In genomic region chr11:49253035-49253434, GRCm38 (mm10) we compare ENCODE assay signal across 24 mouse cellular contexts. TPM values are rescaled to one million over a fixed set of nuclear protein-coding genes. Genes with fewer than 3 reads are reported as not detected.
DNase-seq lines count a peak whose midpoint lies in the region; ATAC-seq and TF ChIP-seq lines count a peak whose summit lies in the region.
"Had no signal": no experiment of that assay in that cellular context is flagged by ENCODE, and none has a peak within 500 bp of the region (broad histone marks: within the 10 kb centered on the region; RNA-seq: fewer than 3 reads in every experiment).

No protein-coding gene starts in this region.

- intact Hi-C loops in heart, postnatal 25 days (cut with DNase I), result loop anchor here (5.0 kb wide), 1 partner anchor 381 kb away; the partner anchor contains the start of gene Irgm1

- no peaks in the 10 kb centered on the region for H3K27me3 ChIP-seq in heart, embryonic 15.5 days
- no peaks in the 10 kb centered on the region for H3K27me3 ChIP-seq in liver, embryonic 14.5 days (ENCODE audit: control insufficient read depth, insufficient read depth, low read length)
- H3K27me3 ChIP-seq in liver, embryonic 12.5 days (replicated peaks), result no peaks in the 10 kb centered on the region
- no peaks in the 10 kb centered on the region for H3K27me3 ChIP-seq in liver, postnatal 0 days (ENCODE audit: insufficient read depth, low read length)
- H3K27me3 ChIP-seq in forebrain, embryonic 13.5 days, result no peaks in the 10 kb centered on the region
- H3K27me3 ChIP-seq: forebrain, embryonic 12.5 days; limb, embryonic 13.5 days; Patski had no signal

- WGBS in heart, embryonic 15.5 days, result 79% methylated on average over 6 of the region's 6 CpGs
- WGBS in liver, embryonic 14.5 days (ENCODE audit: insufficient replicate concordance), result 77% methylated on average over 6 of the region's 6 CpGs
- 86% methylated on average over 6 of the region's 6 CpGs for WGBS in liver, embryonic 12.5 days (ENCODE audit: insufficient replicate concordance)
- 80% methylated on average over 6 of the region's 6 CpGs for WGBS in liver, postnatal 0 days (ENCODE audit: insufficient replicate concordance)
- 91% methylated on average over 6 of the region's 6 CpGs for WGBS in forebrain, embryonic 13.5 days

- H3K4me3 ChIP-seq in heart, embryonic 15.5 days, result peak overlapping the region; percentile 0; the same call in 1 of the 2 replicates
- H3K4me3 ChIP-seq in liver, embryonic 14.5 days (ENCODE audit: insufficient read depth in 1 of 2, low read depth in 2 of 2, low read length in 2 of 2), result no peak overlapping the region
- H3K4me3 ChIP-seq in liver, embryonic 12.5 days, result no peak overlapping the region
- peak overlapping the region; percentile 2; the same call in 1 of the 2 replicates for H3K4me3 ChIP-seq in bone marrow macrophage, adult 2 months (ENCODE audit: insufficient read depth, low read length)
- no peak overlapping the region for H3K4me3 ChIP-seq in liver, postnatal 0 days (ENCODE audit: low read depth, low read length)
- H3K4me3 ChIP-seq in forebrain, embryonic 13.5 days, result no peak overlapping the region
- H3K4me3 ChIP-seq: forebrain, embryonic 12.5 days; limb, embryonic 13.5 days had no signal

- TF ChIP-seq CTCF in liver, embryonic 14.5 days (IDR thresholded peaks at IDR 0.05; ENCODE audit: low read depth), result no peak
- TF ChIP-seq CTCF in bone marrow macrophage, adult 2 months (IDR thresholded peaks at IDR 0.05; ENCODE audit: low read depth, low read length), result no peak
- TF ChIP-seq CTCF in liver, postnatal 0 days (IDR thresholded peaks at IDR 0.05; ENCODE audit: low read depth), result no peak

- no peak for TF ChIP-seq POLR2A in bone marrow macrophage, adult 2 months (IDR thresholded peaks at IDR 0.05; ENCODE audit: borderline replicate concordance, low read depth, low read length)

- DNase-seq in heart, postnatal 25 days (ENCODE audit: low spot score), result no peak
- DNase-seq in liver, embryonic 14.5 days (ENCODE audit: low read depth in 3 of 3, low spot score in 3 of 3), result no peak
- DNase-seq in liver, postnatal 0 days, result no peak
- DNase-seq: cerebellum, postnatal 10 days; embryo, embryonic 11 days; gastrocnemius, postnatal 36 days; heart, postnatal 10 days; kidney, postnatal 4 days; right cerebral cortex, adult 18-20 months had no signal

- H3K9me3 ChIP-seq in heart, embryonic 15.5 days (replicated peaks), result no peaks in the 10 kb centered on the region
- no peaks in the 10 kb centered on the region for H3K9me3 ChIP-seq in liver, embryonic 14.5 days (ENCODE audit: control insufficient read depth, low read length)
- no peaks in the 10 kb centered on the region for H3K9me3 ChIP-seq in liver, embryonic 12.5 days (replicated peaks)
- no peaks in the 10 kb centered on the region for H3K9me3 ChIP-seq in liver, postnatal 0 days (ENCODE audit: low read length)
- no peaks in the 10 kb centered on the region for H3K9me3 ChIP-seq in forebrain, embryonic 13.5 days (replicated peaks)
- H3K9me3 ChIP-seq: forebrain, embryonic 12.5 days; limb, embryonic 13.5 days had no signal

- peaks cover 15% of the 10 kb centered on the region; the same call in 1 of the 2 replicates for H3K36me3 ChIP-seq in heart, embryonic 15.5 days
- peaks cover 25% of the 10 kb centered on the region for H3K36me3 ChIP-seq in liver, embryonic 14.5 days (replicated peaks; ENCODE audit: control insufficient read depth, insufficient read depth, low read depth)
- peaks cover 59% of the 10 kb centered on the region for H3K36me3 ChIP-seq in liver, embryonic 12.5 days
- peaks cover 53% of the 10 kb centered on the region for H3K36me3 ChIP-seq in liver, postnatal 0 days (replicated peaks; ENCODE audit: insufficient read depth, low read length)
- peaks cover 34% of the 10 kb centered on the region for H3K36me3 ChIP-seq in forebrain, embryonic 13.5 days (ENCODE audit: poor library complexity, severe bottlenecking)

- no peak overlapping the region for H3K9ac ChIP-seq in heart, embryonic 15.5 days
- H3K9ac ChIP-seq in liver, embryonic 14.5 days (replicated peaks), result no peak overlapping the region; the same call in 1 of the 2 replicates
- H3K9ac ChIP-seq in liver, embryonic 12.5 days, result no peak overlapping the region
- H3K9ac ChIP-seq in liver, postnatal 0 days (replicated peaks), result no peak overlapping the region
- no peak overlapping the region for H3K9ac ChIP-seq in forebrain, embryonic 13.5 days
- H3K9ac ChIP-seq: forebrain, embryonic 12.5 days; limb, embryonic 13.5 days had no signal

- no peak for TF ChIP-seq EP300 in liver, embryonic 14.5 days (IDR thresholded peaks at IDR 0.05; ENCODE audit: low read depth)
- no peak for TF ChIP-seq EP300 in liver, postnatal 0 days (IDR thresholded peaks at IDR 0.05; ENCODE audit: low read depth)

- H3K4me1 ChIP-seq in heart, embryonic 15.5 days (replicated peaks), result peaks cover 42% of the 10 kb centered on the region
- peaks cover 21 to 37% of the 10 kb centered on the region in 2 experiments for H3K4me1 ChIP-seq in liver, embryonic 14.5 days (replicated peaks; ENCODE audit: control insufficient read depth in 2 of 2, insufficient read depth in 2 of 2, low read length in 1 of 2)
- H3K4me1 ChIP-seq in liver, embryonic 12.5 days, result peaks cover 76% of the 10 kb centered on the region
- peaks cover 48% of the 10 kb centered on the region for H3K4me1 ChIP-seq in bone marrow macrophage, adult 2 months (ENCODE audit: control insufficient read depth, insufficient read depth, low read length)
- peaks cover 52% of the 10 kb centered on the region for H3K4me1 ChIP-seq in liver, postnatal 0 days (ENCODE audit: insufficient read depth)
- H3K4me1 ChIP-seq in forebrain, embryonic 13.5 days, result peaks cover 19% of the 10 kb centered on the region

- H3K27ac ChIP-seq in heart, embryonic 15.5 days, result no peak overlapping the region
- no peak overlapping the region for H3K27ac ChIP-seq in liver, embryonic 14.5 days
- H3K27ac ChIP-seq in liver, embryonic 12.5 days, result no peak overlapping the region
- peak overlapping the region; percentile 80 for H3K27ac ChIP-seq in bone marrow macrophage, adult 2 months (ENCODE audit: insufficient read depth, low read depth, low read length)
- H3K27ac ChIP-seq in liver, postnatal 0 days (ENCODE audit: low read depth), result no peak overlapping the region
- no peak overlapping the region for H3K27ac ChIP-seq in forebrain, embryonic 13.5 days
- H3K27ac ChIP-seq: forebrain, embryonic 12.5 days; limb, embryonic 13.5 days had no signal

- ATAC-seq in heart, embryonic 15.5 days (replicated peaks; ENCODE audit: insufficient number of reproducible peaks, insufficient read depth, low FRiP score, low read depth), result no peak
- no peak for ATAC-seq in liver, embryonic 14.5 days (ENCODE audit: insufficient read depth)
- no peak for ATAC-seq in liver, embryonic 12.5 days
- no peak for ATAC-seq in liver, postnatal 0 days
- ATAC-seq in forebrain, embryonic 13.5 days, result no peak
- ATAC-seq: activated CD4-positive, CD25-positive, alpha-beta regulatory T cell, adult 4 months; hindbrain, embryonic 16.5 days; intestine, postnatal 0 days; Patski had no signal

- H3K4me2 ChIP-seq in heart, embryonic 15.5 days, result 0 out of 2 replicates have a peak overlapping the region, but pooled peaks have one; percentile 9
- peak overlapping the region; percentile 73; the same call in 1 of the 2 replicates for H3K4me2 ChIP-seq in liver, embryonic 14.5 days (ENCODE audit: low read depth)
- no peak overlapping the region; the same call in 1 of the 2 replicates for H3K4me2 ChIP-seq in liver, embryonic 12.5 days
- peak overlapping the region; percentile 95 for H3K4me2 ChIP-seq in liver, postnatal 0 days (ENCODE audit: low read depth, low read length)
- no peak overlapping the region for H3K4me2 ChIP-seq in forebrain, embryonic 13.5 days
- H3K4me2 ChIP-seq: forebrain, embryonic 12.5 days; limb, embryonic 13.5 days had no signal

RNA-seq across cellular contexts. Expression of gene Mgat1, which starts 9.0 kb away (rescaled TPM):
- polyA plus RNA-seq in heart, embryonic 15.5 days (2015; fragmentation: Nextera tagmentation; extraction: Ambion mirVana), result 41.7 and 54.8 TPM in 2 replicates
- total RNA-seq in heart, postnatal 25 days (2021), result 10 to 100 TPM; 49.1 to 64.1 TPM
- polyA plus RNA-seq in liver, embryonic 14.5 days (2012; rRNA removed), result 22.8 and 23.7 TPM in 2 replicates
- 22.6 and 25.7 TPM in 2 replicates for polyA plus RNA-seq in liver, embryonic 14.5 days (2014; fragmentation: Nextera tagmentation; extraction: Ambion mirVana)
- 35.4 and 35.7 TPM in 2 replicates for polyA plus RNA-seq in liver, embryonic 12.5 days (2016; fragmentation: Nextera tagmentation; extraction: Ambion mirVana)
- polyA plus RNA-seq in bone marrow macrophage, adult 2 months (2012; ENCODE audit: insufficient read depth, insufficient read length, missing spikeins), result 76.3 and 89.8 TPM in 2 replicates
- polyA plus RNA-seq in liver, postnatal 0 days (2015; fragmentation: Nextera tagmentation; extraction: Ambion mirVana), result 56.3 and 58.2 TPM in 2 replicates
- polyA plus RNA-seq in forebrain, embryonic 13.5 days (2015; fragmentation: Nextera tagmentation; extraction: Ambion mirVana), result 25.5 and 30.6 TPM in 2 replicates

RNA-seq across cellular contexts. Expression of gene Olfr1393, which starts 25.1 kb away (rescaled TPM):
- polyA plus RNA-seq in heart, embryonic 15.5 days (2015; fragmentation: Nextera tagmentation; extraction: Ambion mirVana), result 0.09 TPM in 1 of 2 replicates, not detected in the other
- total RNA-seq in heart, postnatal 25 days (2021), result under 1 TPM; 0.10 to 0.11 TPM
- polyA plus RNA-seq in liver, embryonic 14.5 days (2012; rRNA removed), result 0.03 and 0.08 TPM in 2 replicates
- 0.05 and 0.10 TPM in 2 replicates for polyA plus RNA-seq in liver, embryonic 14.5 days (2014; fragmentation: Nextera tagmentation; extraction: Ambion mirVana)
- 0.05 and 0.10 TPM in 2 replicates for polyA plus RNA-seq in liver, embryonic 12.5 days (2016; fragmentation: Nextera tagmentation; extraction: Ambion mirVana)
- polyA plus RNA-seq in bone marrow macrophage, adult 2 months (2012; ENCODE audit: insufficient read depth, insufficient read length, missing spikeins), result not detected in 2 replicates
- 0.05 and 0.07 TPM in 2 replicates for polyA plus RNA-seq in liver, postnatal 0 days (2015; fragmentation: Nextera tagmentation; extraction: Ambion mirVana)
- polyA plus RNA-seq in forebrain, embryonic 13.5 days (2015; fragmentation: Nextera tagmentation; extraction: Ambion mirVana), result 0.08 and 0.13 TPM in 2 replicates
- total RNA-seq: gastrocnemius, postnatal 36 days had no signal
- polyA plus RNA-seq: activated CD4-positive, CD25-positive, alpha-beta regulatory T cell, adult 4 months; intestine, postnatal 0 days; limb, embryonic 13.5 days had no signal

RNA-seq across cellular contexts. Expression of gene Olfr1392, which starts 32.0 kb away (rescaled TPM):
- polyA plus RNA-seq in heart, embryonic 15.5 days (2015; fragmentation: Nextera tagmentation; extraction: Ambion mirVana), result not detected in 2 replicates
- not detected for total RNA-seq in heart, postnatal 25 days (2021)
- polyA plus RNA-seq in liver, embryonic 14.5 days (2012; rRNA removed), result 0.01 TPM in 2 replicates
- polyA plus RNA-seq in liver, embryonic 14.5 days (2014; fragmentation: Nextera tagmentation; extraction: Ambion mirVana), result not detected in 2 replicates
- polyA plus RNA-seq in liver, embryonic 12.5 days (2016; fragmentation: Nextera tagmentation; extraction: Ambion mirVana), result not detected in 2 replicates
- polyA plus RNA-seq in bone marrow macrophage, adult 2 months (2012; ENCODE audit: insufficient read depth, insufficient read length, missing spikeins), result not detected in 2 replicates
- polyA plus RNA-seq in liver, postnatal 0 days (2015; fragmentation: Nextera tagmentation; extraction: Ambion mirVana), result not detected in 2 replicates
- polyA plus RNA-seq in forebrain, embryonic 13.5 days (2015; fragmentation: Nextera tagmentation; extraction: Ambion mirVana), result not detected in 2 replicates
- total RNA-seq: gastrocnemius, postnatal 36 days; heart, postnatal 10 days; layer of hippocampus, postnatal 14 days had no signal
- polyA plus RNA-seq: activated CD4-positive, CD25-positive, alpha-beta regulatory T cell, adult 4 months; forebrain, embryonic 12.5 days; limb, embryonic 13.5 days had no signal

RNA-seq across cellular contexts. Expression of gene Zfp62, which starts 49.9 kb away (rescaled TPM):
- polyA plus RNA-seq in heart, embryonic 15.5 days (2015; fragmentation: Nextera tagmentation; extraction: Ambion mirVana), result 24.2 and 26.6 TPM in 2 replicates
- 10 to 100 TPM; 21.5 to 29.6 TPM for total RNA-seq in heart, postnatal 25 days (2021)
- 3.1 and 5.2 TPM in 2 replicates for polyA plus RNA-seq in liver, embryonic 14.5 days (2012; rRNA removed)
- 10.6 and 11.4 TPM in 2 replicates for polyA plus RNA-seq in liver, embryonic 14.5 days (2014; fragmentation: Nextera tagmentation; extraction: Ambion mirVana)
- polyA plus RNA-seq in liver, embryonic 12.5 days (2016; fragmentation: Nextera tagmentation; extraction: Ambion mirVana), result 16.2 and 16.6 TPM in 2 replicates
- polyA plus RNA-seq in bone marrow macrophage, adult 2 months (2012; ENCODE audit: insufficient read depth, insufficient read length, missing spikeins), result 28.4 and 30.8 TPM in 2 replicates
- polyA plus RNA-seq in liver, postnatal 0 days (2015; fragmentation: Nextera tagmentation; extraction: Ambion mirVana), result 8.6 and 8.8 TPM in 2 replicates
- polyA plus RNA-seq in forebrain, embryonic 13.5 days (2015; fragmentation: Nextera tagmentation; extraction: Ambion mirVana), result 58.5 and 58.6 TPM in 2 replicates

RNA-seq across cellular contexts. Expression of gene Olfr10, which starts 51.5 kb away (rescaled TPM):
- polyA plus RNA-seq in heart, embryonic 15.5 days (2015; fragmentation: Nextera tagmentation; extraction: Ambion mirVana), result not detected in 2 replicates
- total RNA-seq in heart, postnatal 25 days (2021), result not detected
- polyA plus RNA-seq in liver, embryonic 14.5 days (2012; rRNA removed), result not detected in 2 replicates
- not detected in 2 replicates for polyA plus RNA-seq in liver, embryonic 14.5 days (2014; fragmentation: Nextera tagmentation; extraction: Ambion mirVana)
- polyA plus RNA-seq in liver, embryonic 12.5 days (2016; fragmentation: Nextera tagmentation; extraction: Ambion mirVana), result not detected in 2 replicates
- polyA plus RNA-seq in bone marrow macrophage, adult 2 months (2012; ENCODE audit: insufficient read depth, insufficient read length, missing spikeins), result not detected in 2 replicates
- not detected in 2 replicates for polyA plus RNA-seq in liver, postnatal 0 days (2015; fragmentation: Nextera tagmentation; extraction: Ambion mirVana)
- not detected in 2 replicates for polyA plus RNA-seq in forebrain, embryonic 13.5 days (2015; fragmentation: Nextera tagmentation; extraction: Ambion mirVana)
- total RNA-seq: adrenal gland, postnatal 4 days; gastrocnemius, postnatal 36 days; heart, postnatal 10 days; layer of hippocampus, postnatal 14 days; left cerebral cortex, postnatal 10 days; midbrain, postnatal 0 days had no signal
- polyA plus RNA-seq: activated CD4-positive, CD25-positive, alpha-beta regulatory T cell, adult 4 months; forebrain, embryonic 12.5 days; hindbrain, embryonic 16.5 days; intestine, postnatal 0 days; limb, embryonic 13.5 days; midbrain, postnatal 0 days; small intestine, adult 2 months had no signal

Comparison
In these comparisons a context has a peak if more than half of its experiments do, and no peak if none do; other contexts are left out.
1. H3K4me2 ChIP-seq: peak in heart, embryonic 15.5 days (single experiment), liver, embryonic 14.5 days (single experiment) and liver, postnatal 0 days (single experiment); none in liver, embryonic 12.5 days (single experiment) and forebrain, embryonic 13.5 days (single experiment).
2. H3K4me3 ChIP-seq: peak in heart, embryonic 15.5 days (single experiment) and bone marrow macrophage, adult 2 months (single experiment); none in liver, embryonic 14.5 days (0 of 2), liver, embryonic 12.5 days (single experiment), liver, postnatal 0 days (single experiment) and forebrain, embryonic 13.5 days (single experiment).